Mouse (Mus musculus) hindbrain, embryonic 14.5 days (tissue): ENCODE data around the gene Fbxl3. TPM values are rescaled to one million over a fixed set of nuclear protein-coding genes. Genes with fewer than 3 reads are reported as not detected.

Source experiments
- ATAC-seq: fragments of 200-750 bp; cut with Nextera tagmentation; 2 replicates; pipeline ENCODE4 v1.8.0; 2017; ENCODE audit warnings: moderate number of reproducible peaks, mild to moderate bottlenecking, moderate TSS enrichment, moderate library complexity; ENCODE audit not compliant: low FRiP score
- DNase-seq: peaks from one replicate; pipeline ENCODE4 v3.0.0-alpha.2; 2015; ENCODE audit warnings: low spot score
- H3K27ac ChIP-seq: fragments of 300-500 bp; sonication (generic); 2 replicates; pipeline ENCODE4 v1.5.1; 2014; ENCODE audit warnings: mild to moderate bottlenecking, moderate library complexity
- H3K27me3 ChIP-seq: fragments of 300-500 bp; sonication (generic); 2 replicates; pipeline ENCODE4 v1.6.1; 2014; ENCODE audit warnings: mild to moderate bottlenecking, low read length, mixed read lengths; ENCODE audit not compliant: control insufficient read depth, insufficient read depth
- H3K36me3 ChIP-seq: fragments of 300-500 bp; sonication (generic); replicated peaks from 2 replicates; pipeline ENCODE4 v1.6.1; 2014; ENCODE audit not compliant: control insufficient read depth, insufficient read depth
- H3K4me1 ChIP-seq: fragments of 300-500 bp; sonication (generic); replicated peaks from 2 replicates; pipeline ENCODE4 v1.6.1; 2014; ENCODE audit warnings: antibody characterized with exemption, low read length, mixed read lengths; ENCODE audit not compliant: control insufficient read depth, insufficient read depth
- H3K4me2 ChIP-seq: fragments of 300-500 bp; sonication (generic); replicated peaks from 2 replicates; pipeline ENCODE4 v1.6.1; 2014; ENCODE audit warnings: mild to moderate bottlenecking, moderate library complexity
- H3K4me3 ChIP-seq: fragments of 300-500 bp; sonication (generic); replicated peaks from 2 replicates; pipeline ENCODE4 v1.5.1; 2014; ENCODE audit warnings: mild to moderate bottlenecking, low read length
- H3K9ac ChIP-seq: fragments of 300-500 bp; sonication (generic); 2 replicates; pipeline ENCODE4 v1.6.1; 2014
- H3K9me3 ChIP-seq: fragments of 300-500 bp; sonication (generic); 2 replicates; pipeline ENCODE4 v1.6.1; 2016; ENCODE audit warnings: low read length; ENCODE audit not compliant: control insufficient read depth
- WGBS: fragments of 180-500 bp; shearing (Covaris S2); extraction: QIAGEN DNeasy Blood & Tissue Kit; methylation state at CpG from one replicate; pipeline ENCODE4 v1.1.7; 2014; 5-methylcytosine and 5-hydroxymethylcytosine counted together
- polyA plus RNA-seq: library from polyadenylated mRNA; unstranded; fragments of >200 nt; fragmentation: Nextera tagmentation; extraction: Ambion mirVana; gene quantifications from 2 replicates; pipeline ENCODE4 v1.2.1, GENCODE M21; 2014

The Fbxl3 gene
- polyA plus RNA-seq, 1 experiment from 2014 or later: 34.5 TPM

DNA sequence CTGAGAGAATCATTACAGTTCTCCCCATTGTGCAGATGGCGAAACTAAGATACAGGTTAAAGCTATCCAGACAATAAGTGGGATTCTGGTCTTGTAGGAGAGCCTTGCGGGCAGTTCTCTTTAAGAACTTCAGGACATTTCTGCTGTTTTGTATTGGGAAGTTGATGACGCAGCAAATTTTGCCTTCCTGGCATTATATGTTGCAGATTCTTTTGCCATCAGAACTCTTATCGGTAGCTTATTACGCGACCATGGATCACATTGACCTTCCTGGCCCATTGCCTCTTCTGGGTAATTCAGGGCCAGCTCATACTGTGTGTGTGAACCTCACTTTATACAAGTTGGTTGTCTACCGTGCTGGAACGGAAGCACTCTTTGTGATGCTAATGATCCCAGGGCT is 25.5 kb downstream of the Fbxl3 start:
- WGBS: 77% methylated on average over 8 of the region's 8 CpGs
- H3K27ac ChIP-seq: no peak overlapping the region
- DNase-seq (no peak), ATAC-seq (no peak)
- no peaks in the 10 kb centered on the region for H3K27me3 ChIP-seq
- H3K4me2 ChIP-seq: no peak overlapping the region
- no peak overlapping the region for H3K9ac ChIP-seq
- H3K4me3 ChIP-seq: no peak overlapping the region
- peaks cover 32% of the 10 kb centered on the region for H3K36me3 ChIP-seq
- no peaks in the 10 kb centered on the region for H3K9me3 ChIP-seq
- H3K4me1 ChIP-seq: peaks cover 7% of the 10 kb centered on the region

DNA sequence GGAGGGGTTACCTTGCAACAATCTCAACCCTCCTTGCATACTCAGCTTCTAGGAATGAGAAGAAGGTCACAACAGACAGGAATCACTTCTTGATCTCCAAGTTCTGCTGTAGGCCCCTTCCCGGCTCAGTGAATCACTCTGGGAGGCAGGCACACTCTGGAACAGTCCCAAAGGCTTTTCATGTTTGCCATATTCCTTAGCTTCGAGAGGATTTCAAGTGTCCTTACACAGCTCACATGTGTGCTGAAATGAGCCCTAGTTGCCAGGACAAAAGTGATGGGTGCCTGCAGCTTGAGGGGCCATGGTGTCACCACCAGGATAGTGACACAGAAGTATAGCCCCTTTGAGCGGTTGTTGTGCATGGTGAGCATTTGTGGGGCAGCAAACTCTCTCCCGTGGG is 26.6 kb downstream of the Fbxl3 start:
- Histone ChIP-seq H3K4me1 (peaks cover 7% of the 10 kb centered on the region), H3K27me3 (no peaks in the 10 kb centered on the region), H3K36me3 (peaks cover 26% of the 10 kb centered on the region), H3K9me3 (no peaks in the 10 kb centered on the region), H3K27ac (no peak overlapping the region), H3K4me3 (no peak overlapping the region), H3K4me2 (no peak overlapping the region), H3K9ac (no peak overlapping the region)
- no peak for DNase-seq
- no peak for ATAC-seq
- WGBS: 93% methylated on average over 4 of the region's 4 CpGs

- peaks cover 15% of the 10 kb centered on the region; the same call in 1 of the 2 replicates for H3K36me3 ChIP-seq
- no peak overlapping the region for H3K4me2 ChIP-seq
These were observed 27.9 kb downstream of the Fbxl3 start for GRCm38 (mm10) chr14:103071471-103071870.

DNA sequence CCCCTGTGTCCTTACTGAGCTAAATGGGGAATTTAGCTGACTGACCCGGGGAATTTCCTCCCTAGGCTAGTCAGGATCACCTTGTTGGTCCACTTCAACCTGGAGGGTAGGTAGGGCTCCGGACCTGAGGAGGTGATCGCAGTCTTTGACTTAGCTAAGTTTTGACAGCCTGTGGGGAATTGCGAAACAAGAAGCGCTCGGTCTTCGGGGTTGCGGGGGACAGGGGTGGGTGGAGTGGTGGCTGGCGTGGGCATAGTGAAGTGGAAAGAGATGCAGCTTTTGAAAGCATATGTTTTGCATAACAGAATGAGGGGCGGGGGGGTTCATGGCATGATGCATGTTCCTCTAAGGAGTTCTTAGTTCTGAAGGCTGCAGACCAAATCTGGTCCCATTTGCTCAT is 28.6 kb downstream of the Fbxl3 start:
- Histone ChIP-seq H3K27me3 (no peaks in the 10 kb centered on the region), H3K36me3 (peaks cover 11% of the 10 kb centered on the region; the same call in 1 of the 2 replicates), H3K27ac (no peak overlapping the region), H3K9ac (peak overlapping the region; percentile 73), H3K4me1 (peaks cover 7% of the 10 kb centered on the region), H3K4me2 (peak overlapping the region; percentile 69), H3K9me3 (no peaks in the 10 kb centered on the region), H3K4me3 (peak overlapping the region; percentile 69)
- ATAC-seq (no peak), DNase-seq (no peak)
- 4% methylated on average over 10 of the region's 10 CpGs for WGBS

More at GRCm38 (mm10) chr14:103071471-103071870, 27.9 kb downstream of the Fbxl3 start:
- WGBS: 93% methylated on average over 12 of the region's 12 CpGs
- Histone ChIP-seq H3K9me3 (no peaks in the 10 kb centered on the region), H3K4me1 (peaks cover 7% of the 10 kb centered on the region), H3K4me3 (no peak overlapping the region), H3K9ac (no peak overlapping the region), H3K27ac (no peak overlapping the region), H3K27me3 (no peaks in the 10 kb centered on the region)
- no peak for DNase-seq
- ATAC-seq: no peak

- under 1% methylated on average over 65 of the region's 65 CpGs for WGBS
- Histone ChIP-seq H3K27me3 (no peaks in the 10 kb centered on the region), H3K9me3 (no peaks in the 10 kb centered on the region), H3K27ac (peak within 1 kb of the TSS; percentile 75), H3K9ac (peak within 1 kb of the TSS; percentile 73), H3K4me3 (peak within 1 kb of the TSS; percentile 69), H3K36me3 (peaks cover 11% of the 10 kb centered on the region; the same call in 1 of the 2 replicates), H3K4me2 (peak within 1 kb of the TSS; percentile 69), H3K4me1 (peaks cover 7% of the 10 kb centered on the region)
- ATAC-seq: peak; percentile 96
- DNase-seq: peak; percentile 93
These were observed 29.3 kb downstream of the Fbxl3 start, which contains the start of gene Cln5 for GRCm38 (mm10) chr14:103069864-103070611. Cln5 (plus strand) TSS chr14:103070216.

- DNase-seq (no peak), ATAC-seq (no peak; the same call in 1 of the 2 replicates)
- 11% methylated on average over 12 of the region's 12 CpGs for WGBS
- Histone ChIP-seq H3K27me3 (no peaks in the 10 kb centered on the region), H3K4me2 (peak overlapping the region; percentile 69), H3K4me1 (peaks cover 7% of the 10 kb centered on the region), H3K36me3 (peaks cover 11% of the 10 kb centered on the region; the same call in 1 of the 2 replicates), H3K9ac (peak overlapping the region; percentile 73), H3K9me3 (no peaks in the 10 kb centered on the region), H3K27ac (peak overlapping the region; percentile 75), H3K4me3 (peak overlapping the region; percentile 69)
These were observed 29.9 kb downstream of the Fbxl3 start for GRCm38 (mm10) chr14:103069465-103069863.

- ATAC-seq (no peak), DNase-seq (peak; percentile 87)
- WGBS: 12% methylated on average over 10 of the region's 10 CpGs
- Histone ChIP-seq H3K9ac (no peak overlapping the region), H3K27ac (no peak overlapping the region), H3K4me1 (peaks cover 1% of the 10 kb centered on the region; the same call in 1 of the 2 replicates), H3K9me3 (no peaks in the 10 kb centered on the region), H3K4me3 (no peak overlapping the region), H3K4me2 (no peak overlapping the region), H3K27me3 (no peaks in the 10 kb centered on the region), H3K36me3 (no peaks in the 10 kb centered on the region)
These were observed 33.8 kb downstream of the Fbxl3 start for GRCm38 (mm10) chr14:103065294-103066167.

DNA sequence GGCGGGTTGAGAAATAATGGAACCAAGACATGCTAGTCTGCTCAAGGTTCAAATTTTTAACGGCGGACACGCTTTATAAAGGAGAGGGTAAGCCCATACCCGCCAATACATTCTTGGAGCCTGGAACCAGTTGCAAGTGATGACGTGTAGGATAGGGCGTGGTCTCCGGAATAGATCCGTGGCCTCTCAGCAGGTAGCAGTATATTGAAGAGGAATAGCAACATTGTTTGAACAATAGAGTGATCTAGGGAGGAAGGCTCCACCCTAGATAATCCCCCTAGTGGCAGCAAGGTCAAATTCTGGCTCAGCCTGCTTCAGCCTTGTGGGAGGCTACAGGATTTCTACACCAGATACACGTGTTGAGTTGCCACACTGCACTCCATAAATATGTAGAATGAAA is 39.9 kb downstream of the Fbxl3 start:
- WGBS: 86% methylated on average over 10 of the region's 10 CpGs
- Histone ChIP-seq H3K27me3 (no peaks in the 10 kb centered on the region), H3K4me3 (no peak overlapping the region), H3K4me1 (no peaks in the 10 kb centered on the region), H3K27ac (no peak overlapping the region), H3K9ac (no peak overlapping the region), H3K36me3 (no peaks in the 10 kb centered on the region), H3K4me2 (no peak overlapping the region), H3K9me3 (no peaks in the 10 kb centered on the region)
- no peak for DNase-seq
- ATAC-seq: no peak

DNA sequence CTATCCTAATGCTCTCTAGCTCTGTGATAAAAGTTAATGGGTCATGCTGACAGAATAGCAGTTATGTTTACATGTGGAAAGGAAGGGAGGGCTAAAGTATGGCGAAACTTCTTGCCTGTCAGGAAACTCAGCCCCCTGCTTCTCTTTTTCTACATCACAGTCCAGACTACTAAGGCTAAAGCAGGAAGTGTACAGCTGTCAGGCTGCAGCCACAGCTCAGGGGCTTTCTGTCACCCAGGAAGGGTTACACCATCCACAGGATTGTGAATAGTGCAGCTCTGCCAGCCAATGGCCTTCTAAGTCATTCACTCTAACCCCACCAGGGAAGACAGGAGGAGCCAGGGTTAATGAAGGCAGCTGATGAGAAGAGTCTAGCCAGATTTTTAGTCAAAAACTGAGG is 40.4 kb downstream of the Fbxl3 start:
- no peaks in the 10 kb centered on the region for H3K4me1 ChIP-seq
- DNase-seq (no peak), ATAC-seq (no peak)
- no peak overlapping the region for H3K4me3 ChIP-seq
- no peak overlapping the region for H3K27ac ChIP-seq
- WGBS: 93% methylated on average over 1 of the region's 1 CpGs
- H3K36me3 ChIP-seq: no peaks in the 10 kb centered on the region
- no peaks in the 10 kb centered on the region for H3K27me3 ChIP-seq
- H3K9ac ChIP-seq: no peak overlapping the region
- H3K4me2 ChIP-seq: no peak overlapping the region
- no peaks in the 10 kb centered on the region for H3K9me3 ChIP-seq
